Mouse (Mus musculus) left cerebral cortex, adult 11 months (tissue): ENCODE data around the gene Ifitm10.
A peak's percentile ranks its signal among the peaks of the same experiment; 100 is the strongest.

ENCODE experiments used
- DNase-seq: peaks from one replicate; pipeline ENCODE4 v3.0.0; 2022; ENCODE audit warnings: low spot score

Gene Ifitm10

DNA sequence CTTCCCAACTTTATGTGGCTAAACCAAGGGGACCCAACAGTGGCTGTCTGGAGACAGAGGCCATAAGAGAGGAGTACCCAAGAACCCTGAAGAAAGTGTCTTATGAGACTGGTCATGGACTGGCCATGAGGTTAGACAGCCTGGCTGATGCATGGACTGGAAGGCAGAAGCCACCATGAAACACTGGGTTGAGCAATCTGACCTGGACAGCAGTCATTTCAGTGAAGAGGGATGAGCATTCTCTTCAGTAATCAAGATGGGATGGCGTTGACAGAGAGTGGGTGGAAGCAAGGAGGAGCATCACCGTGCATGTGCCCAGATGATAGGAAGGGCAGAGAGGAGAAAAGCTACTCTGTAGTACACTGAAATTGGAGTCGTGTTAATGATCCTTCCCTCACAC is 17.6 kb upstream of the Ifitm10 start:
- DNase-seq, result no peak

- no peak for DNase-seq
Measured at GRCm38 (mm10) chr7:142389961-142390650, 16.6 kb upstream of the Ifitm10 start.

- DNase-seq, result no peak
Measured at GRCm38 (mm10) chr7:142388740-142389139, 15.2 kb upstream of the Ifitm10 start.

DNA sequence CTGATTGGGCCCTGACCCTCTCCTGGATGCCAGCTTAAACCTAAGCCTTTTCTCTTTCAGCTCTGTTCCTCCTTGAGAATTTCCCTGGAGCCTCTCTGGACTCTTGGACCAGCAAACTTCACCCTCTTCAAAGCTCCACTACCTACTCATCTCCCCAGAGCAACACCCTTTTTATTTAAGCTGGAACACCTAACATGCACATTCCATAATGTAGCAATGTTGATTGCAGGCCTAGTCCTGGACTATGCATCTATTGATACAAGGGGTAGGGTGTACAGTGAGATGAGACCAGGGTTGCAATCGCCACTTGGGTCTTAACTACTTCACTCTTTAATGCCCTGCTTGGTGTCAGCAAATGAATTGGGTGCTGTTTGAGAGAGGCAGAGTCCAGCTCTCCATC is 14.6 kb upstream of the Ifitm10 start:
- DNase-seq, result no peak

DNA sequence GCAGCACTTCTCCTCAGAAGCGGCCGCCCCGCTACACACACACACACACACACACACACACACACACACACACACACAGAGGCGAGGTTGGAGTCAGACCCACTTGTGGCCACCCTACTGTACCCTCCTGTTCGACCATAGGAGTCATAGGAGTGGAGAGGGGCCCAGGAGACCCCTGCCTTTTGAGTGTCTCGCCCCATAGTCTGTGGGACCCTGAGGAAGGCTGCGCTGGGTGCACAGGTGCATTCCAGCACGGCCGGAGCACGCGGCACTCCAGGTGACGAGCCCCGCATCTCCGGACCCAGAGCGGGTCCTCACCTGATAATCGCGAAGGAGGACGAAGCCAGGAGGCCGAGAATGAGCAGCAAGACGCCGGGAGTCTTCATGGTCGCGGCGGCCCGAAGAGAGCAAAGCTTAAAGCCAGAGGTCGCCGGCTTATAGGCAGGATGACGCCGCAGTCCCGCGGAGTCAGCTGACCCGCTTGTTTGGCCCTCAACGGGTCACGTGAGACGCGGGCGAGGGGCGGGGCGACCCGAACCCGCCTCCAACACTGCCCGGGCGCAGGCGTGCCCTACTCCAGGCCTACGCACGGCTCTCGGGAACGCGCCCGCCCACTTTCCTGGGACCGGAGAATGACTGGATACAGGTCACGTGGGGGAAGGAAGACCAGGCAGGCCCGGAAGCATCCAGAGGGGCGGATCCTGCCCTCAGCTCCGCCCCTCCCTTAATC is 14.0 kb upstream of the Ifitm10 start, which contains the start of gene Ctsd:
Gene Ctsd, minus strand, starts transcription at position 620 of the 730 bp plus-strand sequence.
- DNase-seq, result peak; percentile 97

- DNase-seq, result no peak
Measured at GRCm38 (mm10) chr7:142386621-142387201, 13.2 kb upstream of the Ifitm10 start.

- no peak for DNase-seq
Measured at GRCm38 (mm10) chr7:142385742-142386403, 12.3 kb upstream of the Ifitm10 start.

- no peak for DNase-seq
Measured at GRCm38 (mm10) chr7:142384306-142384705, 10.8 kb upstream of the Ifitm10 start.

GRCm38 (mm10) chr7:142382567-142382966 is 9.0 kb upstream of the Ifitm10 start, which contains the start of gene Gm49369:
TSS of gene Gm49369 (minus strand) at chr7:142382667.
- no peak for DNase-seq

- no peak for DNase-seq
Measured at GRCm38 (mm10) chr7:142381175-142381574, 7.6 kb upstream of the Ifitm10 start.

- DNase-seq, result no peak
Measured at GRCm38 (mm10) chr7:142379186-142379585, 5.6 kb upstream of the Ifitm10 start.

GRCm38 (mm10) chr7:142377233-142377925 is 3.8 kb upstream of the Ifitm10 start:
- no peak for DNase-seq

GRCm38 (mm10) chr7:142376096-142376495 is 2.5 kb upstream of the Ifitm10 start:
- DNase-seq, result no peak

DNA sequence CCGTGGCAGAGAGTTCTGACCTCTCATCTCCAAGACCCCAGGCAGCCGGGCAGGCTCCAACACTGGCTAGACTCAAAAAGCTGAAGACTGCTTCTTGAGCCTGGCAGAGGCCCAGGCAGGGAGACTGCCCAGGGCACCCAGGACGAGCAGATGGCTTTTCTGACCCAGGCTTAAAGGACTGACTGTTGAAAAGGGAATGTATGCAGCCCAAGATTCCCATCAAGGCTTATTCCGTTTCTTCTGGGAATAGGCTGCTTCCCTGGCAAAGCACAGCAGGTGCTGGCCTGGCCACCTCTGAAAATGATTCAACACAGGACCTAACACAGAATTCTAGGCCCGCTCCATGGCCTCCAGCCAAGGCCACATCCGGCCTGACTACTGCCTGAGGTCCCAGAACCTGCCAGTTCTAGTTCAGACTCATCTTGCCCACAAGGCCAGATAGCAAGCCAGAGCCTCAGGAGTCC is 1.7 kb upstream of the Ifitm10 start:
- no peak for DNase-seq

GRCm38 (mm10) chr7:142374413-142375015 is 961 bp upstream of the Ifitm10 start:
- no peak for DNase-seq

GRCm38 (mm10) chr7:142373039-142373438 is 514 bp downstream of the Ifitm10 start:
- no peak for DNase-seq

- DNase-seq, result no peak
Measured at GRCm38 (mm10) chr7:142371768-142372661, 1.5 kb downstream of the Ifitm10 start.

- DNase-seq, result no peak
Measured at GRCm38 (mm10) chr7:142371398-142371767, 2.2 kb downstream of the Ifitm10 start.

DNA sequence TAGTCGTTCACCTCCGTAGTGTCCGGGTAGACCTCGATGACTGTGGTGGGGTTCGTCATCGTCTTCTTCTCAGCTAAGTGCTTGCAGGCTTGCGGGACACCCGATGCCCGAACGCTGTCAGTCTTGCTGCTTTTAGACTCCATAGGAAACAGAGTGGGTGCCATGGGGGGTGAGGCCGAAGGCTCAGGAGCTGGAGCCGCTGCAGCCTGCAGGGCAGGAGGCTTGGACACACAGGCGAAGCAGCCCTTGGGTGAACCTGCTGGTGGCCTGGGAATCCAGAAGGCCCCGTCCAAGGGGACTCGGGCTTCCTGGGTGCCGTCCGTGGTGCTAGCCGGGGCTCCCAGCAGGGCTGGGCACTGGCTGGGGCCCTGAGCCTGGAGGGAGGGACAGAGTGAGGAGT is 2.6 kb downstream of the Ifitm10 start:
- DNase-seq, result no peak

GRCm38 (mm10) chr7:142369820-142370219 is 3.7 kb downstream of the Ifitm10 start:
- no peak for DNase-seq
